Mouse (Mus musculus): ENCODE results near the gene Gpr161.

GRCm38 (mm10) chr1:165280741-165281140, 14.8 kb upstream of the Gpr161 start:
- TF ChIP-seq CTCF (IDR thresholded peaks at IDR 0.05; ENCODE audit: low read depth, low read length) (no peak), POLR2A (IDR thresholded peaks at IDR 0.05; ENCODE audit: insufficient read depth, low read length) (no peak), EP300 (IDR thresholded peaks at IDR 0.05; ENCODE audit: insufficient read depth, low read depth, low read length) (no peak)

All from ES-Bruce4 (cell line).